Mouse (Mus musculus) retina, postnatal 7 days (tissue): ENCODE data around the gene Mpz.
"Not testable (repeated sequence)": the region's sequence is repeated elsewhere in the genome, so short reads cannot be mapped to it uniquely, and the experiment has no call there.

Experiments
- DNase-seq: peaks from one replicate; pipeline ENCODE4 v3.0.0-alpha.2; 2012; ENCODE audit warnings: low read depth, low spot score

Gene Mpz

GRCm38 (mm10) chr1:171129251-171129650 is 21.3 kb upstream of the Mpz start:
- DNase-seq: no peak

- no peak for DNase-seq
Measured at GRCm38 (mm10) chr1:171130971-171131370, 19.5 kb upstream of the Mpz start.

- DNase-seq: no peak
Measured at GRCm38 (mm10) chr1:171135600-171135999, 14.9 kb upstream of the Mpz start.

GRCm38 (mm10) chr1:171137486-171138155 is 12.9 kb upstream of the Mpz start:
- not testable (repeated sequence) for DNase-seq

- not testable (repeated sequence) for DNase-seq
Measured at GRCm38 (mm10) chr1:171142981-171143380, 7.5 kb upstream of the Mpz start.

- no peak for DNase-seq
Measured at GRCm38 (mm10) chr1:171150838-171151391, 404 bp downstream of the Mpz start.

- no peak for DNase-seq
Measured at GRCm38 (mm10) chr1:171151966-171152365, 1.5 kb downstream of the Mpz start.

GRCm38 (mm10) chr1:171156644-171157043 is 6.1 kb downstream of the Mpz start:
- DNase-seq: no peak

- no peak for DNase-seq
Measured at GRCm38 (mm10) chr1:171157965-171158364, 7.5 kb downstream of the Mpz start.

GRCm38 (mm10) chr1:171159485-171159975 is 9.0 kb downstream of the Mpz start:
- no peak for DNase-seq

GRCm38 (mm10) chr1:171162526-171162925 is 12.0 kb downstream of the Mpz start:
- no peak for DNase-seq

- DNase-seq: no peak
Measured at GRCm38 (mm10) chr1:171164258-171164657, 13.7 kb downstream of the Mpz start.

- DNase-seq: no peak
Measured at GRCm38 (mm10) chr1:171165629-171166345, 15.3 kb downstream of the Mpz start.

GRCm38 (mm10) chr1:171168906-171169305 is 18.4 kb downstream of the Mpz start:
- DNase-seq: no peak

- DNase-seq: no peak
Measured at GRCm38 (mm10) chr1:171169913-171170312, 19.4 kb downstream of the Mpz start.

GRCm38 (mm10) chr1:171171138-171171537 is 20.6 kb downstream of the Mpz start:
- DNase-seq: no peak

- DNase-seq: no peak
Measured at GRCm38 (mm10) chr1:171172779-171173178, 22.3 kb downstream of the Mpz start.

GRCm38 (mm10) chr1:171179487-171180171 is 29.1 kb downstream of the Mpz start:
- no peak for DNase-seq

GRCm38 (mm10) chr1:171183025-171183424 is 32.5 kb downstream of the Mpz start:
- no peak for DNase-seq

GRCm38 (mm10) chr1:171183620-171184019 is 33.1 kb downstream of the Mpz start:
- DNase-seq: no peak

- no peak for DNase-seq
Measured at GRCm38 (mm10) chr1:171184314-171184713, 33.8 kb downstream of the Mpz start.

GRCm38 (mm10) chr1:171185655-171186054 is 35.1 kb downstream of the Mpz start:
- DNase-seq: no peak
